Mouse (Mus musculus): ENCODE measurements around the gene Acox1. TPM values are rescaled to one million over a fixed set of nuclear protein-coding genes. Genes with fewer than 3 reads are reported as not detected.

Acox1 gene
- 14.5 and 18.1 TPM in 2 replicates for polyA plus RNA-seq (2015; fragmentation: Nextera tagmentation; extraction: Ambion mirVana)

GRCm38 (mm10) chr11:116198639-116199531 is at the start of gene Acox1, which contains the start of gene Ten1:
Gene Acox1 (minus strand): TSS chr11:116199045.
Gene Ten1 (plus strand): TSS chr11:116198855.
- Histone ChIP-seq H3K9me3 (replicated peaks) (no peaks in the 10 kb centered on the region), H3K9ac (peak within 1 kb of the TSS; percentile 87), H3K27ac (peak within 1 kb of the TSS; percentile 88), H3K36me3 (peaks cover 3% of the 10 kb centered on the region; the same call in 1 of the 2 replicates), H3K27me3 (no peaks in the 10 kb centered on the region), H3K4me3 (replicated peaks) (peak within 1 kb of the TSS; percentile 80), H3K4me1 (replicated peaks) (peaks cover 63% of the 10 kb centered on the region), H3K4me2 (peak within 1 kb of the TSS; percentile 95)
- under 1% methylated on average over 61 of the region's 62 CpGs for WGBS (ENCODE audit: insufficient replicate concordance)
- ATAC-seq (ENCODE audit: low read depth) (peak; percentile 96), DNase-seq (peak; percentile 92)

GRCm38 (mm10) chr11:116247502-116248222 is 48.8 kb upstream of the Acox1 start:
- DNase-seq (no peak), ATAC-seq (ENCODE audit: low read depth) (no peak)
- H3K4me3 ChIP-seq (replicated peaks) = no peak overlapping the region
- no peak overlapping the region for H3K9ac ChIP-seq
- H3K4me1 ChIP-seq (replicated peaks) = no peaks in the 10 kb centered on the region
- peaks cover 95% of the 10 kb centered on the region for H3K36me3 ChIP-seq
- H3K27me3 ChIP-seq = no peaks in the 10 kb centered on the region
- H3K4me2 ChIP-seq = no peak overlapping the region
- 78% methylated on average over 14 of the region's 14 CpGs for WGBS (ENCODE audit: insufficient replicate concordance)
- no peaks in the 10 kb centered on the region for H3K9me3 ChIP-seq (replicated peaks)
- no peak overlapping the region for H3K27ac ChIP-seq

- ATAC-seq (ENCODE audit: low read depth) = no peak
- peaks cover 75% of the 10 kb centered on the region for H3K36me3 ChIP-seq
- H3K4me3 ChIP-seq (replicated peaks) = no peak overlapping the region
- peaks cover 6% of the 10 kb centered on the region; the same call in 1 of the 2 replicates for H3K4me1 ChIP-seq (replicated peaks)
- no peak overlapping the region for H3K4me2 ChIP-seq
- no peaks in the 10 kb centered on the region for H3K27me3 ChIP-seq
- 80% methylated on average over 6 of the region's 6 CpGs for WGBS (ENCODE audit: insufficient replicate concordance)
- DNase-seq = no peak
- H3K27ac ChIP-seq = no peak overlapping the region
- H3K9me3 ChIP-seq (replicated peaks) = no peaks in the 10 kb centered on the region
- H3K9ac ChIP-seq = no peak overlapping the region
These were observed 46.8 kb upstream of the Acox1 start for GRCm38 (mm10) chr11:116245616-116246015.

GRCm38 (mm10) chr11:116244580-116244979 is 45.7 kb upstream of the Acox1 start:
- Histone ChIP-seq H3K27ac (no peak overlapping the region), H3K36me3 (peaks cover 65% of the 10 kb centered on the region), H3K9me3 (replicated peaks) (no peaks in the 10 kb centered on the region), H3K9ac (no peak overlapping the region), H3K4me1 (replicated peaks) (peaks cover 6% of the 10 kb centered on the region; the same call in 1 of the 2 replicates), H3K4me2 (no peak overlapping the region), H3K27me3 (0 out of 2 replicates have a peak, but pooled peaks cover 4% of the 10 kb centered on the region), H3K4me3 (replicated peaks) (no peak overlapping the region)
- 85% methylated on average over 8 of the region's 8 CpGs for whole genome bisulfite sequencing (ENCODE audit: insufficient replicate concordance)
- DNase-seq (no peak), ATAC-seq (ENCODE audit: low read depth) (no peak)

GRCm38 (mm10) chr11:116241744-116242235 is 42.9 kb upstream of the Acox1 start:
- DNase-seq = no peak
- H3K9me3 ChIP-seq (replicated peaks) = no peaks in the 10 kb centered on the region
- no peak overlapping the region for H3K4me2 ChIP-seq
- WGBS (ENCODE audit: insufficient replicate concordance) = 63% methylated on average over 12 of the region's 12 CpGs
- peaks cover 17% of the 10 kb centered on the region for H3K4me1 ChIP-seq (replicated peaks)
- no peak overlapping the region for H3K4me3 ChIP-seq (replicated peaks)
- H3K9ac ChIP-seq = no peak overlapping the region
- no peak for ATAC-seq (ENCODE audit: low read depth)
- H3K27me3 ChIP-seq = peaks cover 27% of the 10 kb centered on the region
- H3K36me3 ChIP-seq = peaks cover 37% of the 10 kb centered on the region
- H3K27ac ChIP-seq = no peak overlapping the region

- no peak for DNase-seq
These were observed 41.0 kb upstream of the Acox1 start for GRCm38 (mm10) chr11:116239797-116240196.

GRCm38 (mm10) chr11:116237742-116238395 is 39.0 kb upstream of the Acox1 start, which contains the start of gene Evpl:
Gene Evpl (minus strand): TSS chr11:116238077.
- ATAC-seq (ENCODE audit: low read depth) (peak; percentile 66), DNase-seq (peak; percentile 26)
- no peak within 1 kb of the TSS for H3K9ac ChIP-seq
- H3K4me2 ChIP-seq = peak within 1 kb of the TSS; percentile 49
- peaks cover 53% of the 10 kb centered on the region for H3K27me3 ChIP-seq
- H3K4me1 ChIP-seq (replicated peaks) = peaks cover 24% of the 10 kb centered on the region
- H3K27ac ChIP-seq = no peak within 1 kb of the TSS
- 22% methylated on average over 31 of the region's 31 CpGs for WGBS (ENCODE audit: insufficient replicate concordance)
- no peaks in the 10 kb centered on the region for H3K9me3 ChIP-seq (replicated peaks)
- H3K36me3 ChIP-seq = no peaks in the 10 kb centered on the region
- peak within 1 kb of the TSS; percentile 25 for H3K4me3 ChIP-seq (replicated peaks)

More at GRCm38 (mm10) chr11:116239797-116240196, 41.0 kb upstream of the Acox1 start:
- H3K4me3 ChIP-seq (replicated peaks) = no peak overlapping the region
- peaks cover 23% of the 10 kb centered on the region for H3K4me1 ChIP-seq (replicated peaks)
- H3K36me3 ChIP-seq = peaks cover 17% of the 10 kb centered on the region
- peaks cover 36% of the 10 kb centered on the region for H3K27me3 ChIP-seq
- no peak overlapping the region for H3K27ac ChIP-seq
- H3K9me3 ChIP-seq (replicated peaks) = no peaks in the 10 kb centered on the region
- H3K4me2 ChIP-seq = no peak overlapping the region
- H3K9ac ChIP-seq = no peak overlapping the region
- whole genome bisulfite sequencing (ENCODE audit: insufficient replicate concordance) = 62% methylated on average over 7 of the region's 7 CpGs
- ATAC-seq (ENCODE audit: low read depth) = no peak

- H3K27me3 ChIP-seq = peaks cover 64% of the 10 kb centered on the region
- peaks cover 18% of the 10 kb centered on the region for H3K4me1 ChIP-seq (replicated peaks)
- ATAC-seq (ENCODE audit: low read depth) (no peak), DNase-seq (no peak)
- no peaks in the 10 kb centered on the region for H3K9me3 ChIP-seq (replicated peaks)
- no peaks in the 10 kb centered on the region for H3K36me3 ChIP-seq
- H3K4me2 ChIP-seq = no peak overlapping the region
- no peak overlapping the region for H3K4me3 ChIP-seq (replicated peaks)
- 71% methylated on average over 8 of the region's 8 CpGs for WGBS (ENCODE audit: insufficient replicate concordance)
- H3K27ac ChIP-seq = no peak overlapping the region
- no peak overlapping the region for H3K9ac ChIP-seq
These were observed 36.1 kb upstream of the Acox1 start for GRCm38 (mm10) chr11:116234901-116235300.

- H3K4me1 ChIP-seq (replicated peaks) = peaks cover 8% of the 10 kb centered on the region
- ATAC-seq (ENCODE audit: low read depth) (no peak), DNase-seq (no peak)
- H3K9ac ChIP-seq = no peak overlapping the region
- H3K36me3 ChIP-seq = no peaks in the 10 kb centered on the region
- no peak overlapping the region for H3K4me2 ChIP-seq
- H3K4me3 ChIP-seq (replicated peaks) = no peak overlapping the region
- WGBS (ENCODE audit: insufficient replicate concordance) = 41% methylated on average over 17 of the region's 17 CpGs
- H3K27me3 ChIP-seq = peaks cover 50% of the 10 kb centered on the region
- no peaks in the 10 kb centered on the region for H3K9me3 ChIP-seq (replicated peaks)
- H3K27ac ChIP-seq = no peak overlapping the region
These were observed 33.6 kb upstream of the Acox1 start for GRCm38 (mm10) chr11:116232427-116232826.

- DNase-seq = no peak
- H3K4me1 ChIP-seq (replicated peaks) = no peaks in the 10 kb centered on the region
- H3K4me2 ChIP-seq = no peak overlapping the region
- H3K27ac ChIP-seq = no peak overlapping the region
- H3K36me3 ChIP-seq = no peaks in the 10 kb centered on the region
- WGBS (ENCODE audit: insufficient replicate concordance) = 67% methylated on average over 4 of the region's 4 CpGs
- H3K9me3 ChIP-seq (replicated peaks) = no peaks in the 10 kb centered on the region
- peaks cover 45% of the 10 kb centered on the region for H3K27me3 ChIP-seq
- H3K4me3 ChIP-seq (replicated peaks) = no peak overlapping the region
- no peak overlapping the region for H3K9ac ChIP-seq
- no peak for ATAC-seq (ENCODE audit: low read depth)
These were observed 29.9 kb upstream of the Acox1 start for GRCm38 (mm10) chr11:116228699-116229098.

All from liver, embryonic 13.5 days (tissue).